Comparison of ENCODE assay signal across 31 mouse cellular contexts in genomic region chr16:31830726-31831125, GRCm38 (mm10). TPM values are rescaled to one million over a fixed set of nuclear protein-coding genes. Genes with fewer than 3 reads are reported as not detected.
DNase-seq lines count a peak whose midpoint lies in the region; ATAC-seq lines count a peak whose summit lies in the region.
"Had no signal": no experiment of that assay in that cellular context is flagged by ENCODE, and none has a peak within 500 bp of the region (broad histone marks: within the 10 kb centered on the region; RNA-seq: fewer than 3 reads in every experiment).

No protein-coding gene starts in this region.

- peak; percentile 11 for DNase-seq in kidney, adult 11 months
- DNase-seq in kidney, postnatal 10 days, result no peak
- peak; percentile 25 to 59 for DNase-seq in kidney, postnatal 36 days
- DNase-seq in gastrocnemius, postnatal 14 days, result peak; percentile 13
- no peak for DNase-seq in spleen, adult 18-20 months
- DNase-seq: adrenal gland, adult 2 months; cerebellum, adult 11-12 months; cerebellum, adult 9-11 months; embryo, embryonic 11 days; heart, adult 2 months; heart, postnatal 4 days; liver; retina, postnatal 1 day; right cerebral cortex, postnatal 25 days had no signal

- peaks cover 15% of the 10 kb centered on the region for H3K36me3 ChIP-seq in kidney, embryonic 15.5 days
- H3K36me3 ChIP-seq: midbrain, embryonic 15.5 days; neural tube, embryonic 15.5 days had no signal

- H3K4me3 ChIP-seq in kidney, embryonic 15.5 days (replicated peaks), result no peak overlapping the region
- H3K4me3 ChIP-seq: embryonic facial prominence, embryonic 12.5 days; heart, adult 2 months; heart, embryonic 12.5 days; hindbrain, embryonic 13.5 days; liver, embryonic 15.5 days; lung, embryonic 15.5 days; midbrain, embryonic 10.5 days; midbrain, embryonic 15.5 days; neural tube, embryonic 15.5 days had no signal

- intact Hi-C loops in gastrocnemius, postnatal 14 days (cut with DNase I; ENCODE audit: low total_unique reads), result no loop called here

- no peak for ATAC-seq in kidney, embryonic 15.5 days (replicated peaks; ENCODE audit: low FRiP score)
- ATAC-seq: activated CD4-positive, CD25-positive, alpha-beta regulatory T cell, adult 4 months; forebrain, embryonic 14.5 days; intestine, embryonic 16.5 days; midbrain, embryonic 15.5 days had no signal

- H3K27ac ChIP-seq in kidney, embryonic 15.5 days, result no peak overlapping the region
- H3K27ac ChIP-seq: embryonic facial prominence, embryonic 12.5 days; heart, adult 2 months; hindbrain, embryonic 13.5 days; liver, embryonic 15.5 days; lung, embryonic 15.5 days; midbrain, embryonic 10.5 days; midbrain, embryonic 15.5 days; neural tube, embryonic 15.5 days; stomach, postnatal 0 days had no signal

- H3K9me3 ChIP-seq in kidney, embryonic 15.5 days (replicated peaks), result no peaks in the 10 kb centered on the region
- H3K9me3 ChIP-seq: embryonic facial prominence, embryonic 12.5 days; heart, embryonic 12.5 days; hindbrain, embryonic 13.5 days; liver, embryonic 15.5 days; lung, embryonic 15.5 days; midbrain, embryonic 10.5 days; midbrain, embryonic 15.5 days; neural tube, embryonic 15.5 days had no signal

- H3K4me1 ChIP-seq in kidney, embryonic 15.5 days, result 0 out of 2 replicates have a peak, but pooled peaks cover 2% of the 10 kb centered on the region
- H3K4me1 ChIP-seq: liver, embryonic 15.5 days; lung, embryonic 15.5 days; midbrain, embryonic 15.5 days had no signal

- H3K27me3 ChIP-seq in kidney, embryonic 15.5 days, result no peaks in the 10 kb centered on the region
- H3K27me3 ChIP-seq: CH12.LX; embryonic facial prominence, embryonic 12.5 days; heart, embryonic 12.5 days; hindbrain, embryonic 13.5 days; liver, embryonic 15.5 days; lung, embryonic 15.5 days; midbrain, embryonic 15.5 days; neural tube, embryonic 15.5 days had no signal

- no peak overlapping the region for H3K9ac ChIP-seq in kidney, embryonic 15.5 days
- H3K9ac ChIP-seq: embryonic facial prominence, embryonic 12.5 days; heart, embryonic 12.5 days; hindbrain, embryonic 13.5 days; liver, embryonic 15.5 days; lung, embryonic 15.5 days; midbrain, embryonic 15.5 days; neural tube, embryonic 15.5 days had no signal

- H3K4me2 ChIP-seq in kidney, embryonic 15.5 days, result no peak overlapping the region
- H3K4me2 ChIP-seq: embryonic facial prominence, embryonic 12.5 days; heart, embryonic 12.5 days; hindbrain, embryonic 13.5 days; liver, embryonic 15.5 days; lung, embryonic 15.5 days; midbrain, embryonic 15.5 days; neural tube, embryonic 15.5 days had no signal

- 85% methylated on average over 4 of the region's 4 CpGs for WGBS in kidney, embryonic 15.5 days

RNA-seq across cellular contexts. Expression of gene Meltf, which starts 47.9 kb away (rescaled TPM):
- polyA plus RNA-seq in kidney, embryonic 15.5 days (2015; fragmentation: Nextera tagmentation; extraction: Ambion mirVana), result 0.39 and 0.40 TPM in 2 replicates
- total RNA-seq in gastrocnemius, postnatal 14 days (2021), result under 1 TPM in 1 of 2 experiments, not detected in 1; 0.04 TPM
- total RNA-seq: adrenal gland, adult 2 months; heart, adult 2 months; megakaryocyte progenitor cell, adult 5-6 weeks had no signal
- polyA plus RNA-seq: activated CD4-positive, CD25-positive, alpha-beta regulatory T cell, adult 4 months; C2C12; heart, postnatal 0 days; stomach, postnatal 0 days had no signal

Comparison
In these comparisons a context has a peak if more than half of its experiments do, and no peak if none do; other contexts are left out.
1. DNase-seq: peak in kidney, adult 11 months (single experiment), kidney, postnatal 36 days (2 of 2) and gastrocnemius, postnatal 14 days (single experiment); none in kidney, postnatal 10 days (single experiment) and spleen, adult 18-20 months (0 of 2).